Mouse (Mus musculus): ENCODE measurements around the gene Fam213a.
A peak's percentile ranks its signal among the peaks of the same experiment; 100 is the strongest.

Gene Fam213a

DNA sequence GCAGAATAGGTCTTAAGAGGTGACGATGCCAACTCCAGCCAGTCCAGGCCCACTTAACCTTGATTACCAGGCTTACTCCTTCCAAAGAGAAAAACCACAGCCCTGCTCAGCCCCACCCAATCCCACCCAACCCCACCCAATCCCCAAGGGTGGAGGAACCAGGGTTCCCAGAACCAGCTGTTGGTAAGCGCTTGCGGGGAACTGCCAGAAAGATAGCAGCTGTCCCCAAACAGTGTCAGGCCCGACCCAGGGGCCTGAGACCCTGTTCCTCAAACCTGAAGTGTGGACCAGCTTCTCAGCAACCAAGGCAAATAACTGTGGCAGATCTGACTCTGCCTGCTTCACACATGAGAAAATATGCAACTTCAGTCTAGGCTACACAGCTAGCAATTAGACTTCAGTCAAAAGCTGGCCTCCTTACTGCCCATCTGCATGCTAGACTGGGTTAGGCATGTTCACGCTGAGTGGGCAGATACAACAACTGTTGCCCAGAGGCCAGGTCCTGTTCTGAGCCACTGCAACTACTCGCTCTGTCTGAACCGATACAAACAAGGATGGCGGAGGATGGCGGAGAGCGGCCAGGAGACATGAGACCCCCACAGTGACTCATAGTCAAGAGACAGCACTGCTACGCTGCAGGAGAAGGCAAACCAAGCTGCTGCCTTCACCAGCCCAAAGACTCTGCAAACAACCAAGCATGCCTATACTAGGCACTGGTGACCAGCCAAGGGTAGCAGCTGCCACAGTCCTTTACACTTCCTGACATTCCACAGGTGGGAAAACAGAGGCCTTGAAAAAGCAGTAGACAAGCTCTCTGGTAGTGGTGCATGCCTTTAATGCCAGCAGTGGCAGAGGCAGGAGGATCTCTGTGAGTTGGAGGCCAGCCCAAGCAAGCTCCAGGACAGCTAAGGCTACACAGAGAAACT lies 51.0 kb downstream of the Fam213a start:
- DNase-seq: peak; percentile 28 to 37

GRCm38 (mm10) chr14:40960237-40960636 lies 53.4 kb downstream of the Fam213a start:
- no peak for DNase-seq

GRCm38 (mm10) chr14:40959586-40959985 lies 54.0 kb downstream of the Fam213a start:
- DNase-seq: no peak

DNA sequence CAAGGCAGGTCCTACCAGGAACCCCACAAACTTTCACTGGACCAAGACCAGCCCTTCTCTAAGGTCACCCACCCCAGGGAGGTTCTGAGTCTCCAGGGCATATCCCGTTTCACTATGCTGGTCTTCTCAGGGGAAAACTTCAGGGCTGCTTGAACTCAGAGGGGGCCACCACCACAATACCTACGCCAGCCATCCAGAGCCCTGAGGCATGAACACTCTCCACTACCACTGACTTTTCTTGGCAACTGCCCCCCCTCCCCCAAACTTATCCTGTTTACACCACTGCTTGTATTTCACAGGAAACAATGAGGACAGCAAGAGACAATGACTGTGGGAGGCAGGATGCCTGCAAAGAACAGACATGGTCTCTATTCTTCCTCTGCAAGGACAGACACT lies 54.6 kb downstream of the Fam213a start:
- DNase-seq: peak; percentile 47 to 54

GRCm38 (mm10) chr14:40958083-40958985 lies 55.3 kb downstream of the Fam213a start:
- peak; percentile 59 to 63 for DNase-seq

- no peak for DNase-seq
Measured at GRCm38 (mm10) chr14:40957607-40958006, 56.0 kb downstream of the Fam213a start.

- DNase-seq: peak; percentile 64 to 65
Measured at GRCm38 (mm10) chr14:40956252-40957146, 57.1 kb downstream of the Fam213a start.

DNA sequence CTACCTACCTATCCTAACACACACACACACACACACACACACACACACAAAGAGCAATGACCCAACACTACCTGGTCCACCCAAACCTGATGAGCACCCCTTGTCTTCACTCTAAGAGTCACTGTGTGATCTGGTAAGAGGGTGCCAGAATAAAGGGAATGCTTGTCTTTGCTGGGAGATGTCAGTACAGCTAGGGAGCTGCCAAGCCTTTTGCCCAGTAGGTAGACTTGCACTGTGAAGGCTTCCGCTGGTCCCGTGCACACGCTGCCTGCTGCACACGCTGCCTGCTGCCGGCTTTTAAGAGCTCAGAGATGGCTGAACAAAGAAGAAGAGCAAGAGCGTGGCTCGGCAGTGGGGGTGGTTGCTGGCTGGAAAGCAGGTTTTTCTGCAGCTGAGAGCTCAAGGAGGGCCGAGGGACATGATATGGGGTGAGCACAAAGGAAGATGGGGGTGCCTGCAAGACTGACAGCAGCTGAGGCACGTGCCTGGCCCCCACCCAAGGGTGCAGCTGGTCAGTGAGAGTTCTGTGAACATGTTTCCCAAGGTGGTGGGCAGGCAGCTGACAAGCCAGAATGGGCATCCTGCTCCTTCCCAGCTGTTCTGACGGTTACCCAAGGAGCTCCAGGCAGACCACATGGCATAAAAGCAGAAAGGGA lies 57.9 kb downstream of the Fam213a start:
- no peak for DNase-seq

DNA sequence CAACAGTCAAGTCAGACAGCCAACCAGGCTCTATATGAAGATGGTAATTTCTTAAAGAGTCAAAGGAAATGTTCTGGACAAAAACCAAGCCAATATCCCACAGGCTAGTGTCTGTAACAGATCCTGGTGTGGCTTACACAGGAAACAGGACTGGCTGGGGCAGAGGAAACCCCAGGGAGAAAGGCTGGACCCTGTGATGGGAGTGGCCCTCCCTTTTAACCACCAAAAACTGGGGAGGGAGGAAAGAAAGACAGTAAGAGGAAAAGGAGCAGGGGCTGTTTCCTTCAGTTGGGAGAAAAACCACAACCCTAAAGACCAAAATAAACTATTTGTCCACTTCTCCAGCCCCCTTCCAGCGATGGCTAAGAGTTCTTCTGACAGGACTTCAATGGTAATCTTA lies 58.4 kb downstream of the Fam213a start:
- DNase-seq: no peak

- DNase-seq: no peak
Measured at GRCm38 (mm10) chr14:40953381-40953780, 60.2 kb downstream of the Fam213a start.

- no peak for DNase-seq
Measured at GRCm38 (mm10) chr14:40952715-40953114, 60.9 kb downstream of the Fam213a start.

DNA sequence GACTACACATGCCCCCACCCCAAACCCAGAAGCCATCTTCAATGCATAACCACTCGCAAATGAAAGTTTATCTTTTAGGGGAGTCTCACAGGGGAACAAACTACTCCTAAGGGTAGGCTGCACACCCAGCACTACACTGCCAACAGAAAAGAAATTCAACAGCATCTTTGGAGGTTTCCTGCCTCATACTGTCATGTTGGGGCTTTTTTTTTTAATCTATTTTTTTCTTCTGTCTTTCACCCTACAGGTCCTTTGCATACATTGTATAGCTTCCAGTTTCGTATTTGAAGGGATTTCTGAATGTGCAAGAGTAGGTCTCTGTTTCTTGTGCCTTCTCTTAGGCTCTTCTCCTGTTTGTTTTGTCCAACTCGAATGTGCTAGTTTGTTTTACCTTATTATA lies 61.3 kb downstream of the Fam213a start:
- peak in 1 of 2 experiments; percentile 8 for DNase-seq

DNA sequence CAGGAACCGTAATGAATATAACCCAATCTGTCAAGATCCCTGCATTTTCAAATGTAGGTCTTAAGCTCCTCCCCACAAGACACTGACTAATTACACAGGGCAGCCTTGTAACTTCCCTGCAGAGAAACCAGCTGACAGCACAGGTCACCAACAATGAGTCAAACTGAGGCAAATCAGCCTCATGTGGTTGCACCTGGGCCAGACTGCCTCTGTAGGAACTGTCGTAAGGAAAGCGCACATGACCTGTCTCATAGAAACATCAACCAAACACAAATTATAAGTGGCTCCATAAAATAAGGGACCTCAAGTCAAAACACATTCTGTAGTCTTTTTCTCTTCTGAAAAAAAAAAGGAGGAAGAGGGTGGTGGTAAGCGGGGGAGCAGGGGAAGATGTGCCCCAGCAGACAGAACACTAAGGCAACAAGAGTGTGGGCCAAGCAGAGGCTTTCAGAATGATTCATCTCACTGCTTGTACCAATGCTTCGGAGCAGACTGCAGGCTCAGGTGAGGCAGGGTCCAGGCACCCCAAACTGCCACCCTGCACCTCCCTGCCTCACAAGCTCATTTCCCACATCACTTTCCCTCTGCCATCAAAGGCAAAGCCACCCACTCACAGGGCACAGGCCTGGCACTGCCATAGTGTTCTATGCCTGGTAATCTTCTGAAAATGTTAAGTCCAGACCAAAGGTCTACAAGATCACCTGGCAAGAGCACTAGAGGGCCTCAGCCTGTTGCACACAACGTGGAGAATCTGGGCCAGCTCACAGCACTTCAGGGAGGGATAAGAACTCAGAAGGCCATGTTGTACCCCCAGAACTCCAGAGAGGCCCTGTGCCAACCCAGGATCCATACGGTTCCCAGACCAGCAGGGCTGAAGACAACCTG lies 63.6 kb downstream of the Fam213a start:
- peak; percentile 54 to 60 for DNase-seq

DNA sequence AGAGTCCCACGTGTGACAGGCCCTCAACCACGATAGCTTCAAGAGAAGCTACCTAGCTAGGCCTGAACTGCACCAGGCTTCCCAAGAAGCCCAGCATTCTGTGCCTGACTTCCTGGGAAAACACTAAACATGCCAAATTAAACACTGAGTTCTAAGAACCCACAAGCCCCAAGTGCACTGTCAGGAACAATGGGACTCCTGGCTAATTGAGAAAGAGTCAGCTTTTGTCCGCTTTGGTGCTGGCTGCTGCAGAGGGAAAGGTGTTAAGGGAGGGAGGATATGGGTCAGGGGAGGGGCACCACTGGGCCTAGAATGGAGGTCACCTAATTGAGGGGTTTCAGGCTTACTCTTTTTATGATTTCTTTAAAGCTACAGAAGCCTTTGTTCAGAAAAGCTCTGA lies 64.5 kb downstream of the Fam213a start:
- DNase-seq: no peak

DNA sequence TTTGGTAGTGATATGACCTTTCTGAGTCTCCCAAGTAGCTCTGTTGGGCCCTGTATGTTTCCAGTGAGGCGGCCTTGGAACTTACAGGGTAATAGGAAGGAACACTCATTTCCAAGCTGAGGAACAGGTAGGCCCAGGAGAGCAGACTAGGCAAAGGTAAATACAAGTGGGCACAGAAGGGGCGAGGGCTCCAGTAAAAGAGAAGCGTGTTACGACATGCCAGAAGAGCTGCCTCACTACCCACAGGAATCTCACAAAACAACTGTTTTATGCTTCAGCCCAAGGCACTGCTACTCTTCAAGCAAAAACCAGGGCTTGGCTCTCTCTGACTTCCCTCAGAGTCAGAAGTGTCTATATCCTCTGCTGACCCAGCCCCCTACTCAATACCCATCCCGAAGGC lies 65.1 kb downstream of the Fam213a start:
- DNase-seq: no peak

- DNase-seq: peak; percentile 74
Measured at GRCm38 (mm10) chr14:40947431-40948394, 65.9 kb downstream of the Fam213a start.

DNA sequence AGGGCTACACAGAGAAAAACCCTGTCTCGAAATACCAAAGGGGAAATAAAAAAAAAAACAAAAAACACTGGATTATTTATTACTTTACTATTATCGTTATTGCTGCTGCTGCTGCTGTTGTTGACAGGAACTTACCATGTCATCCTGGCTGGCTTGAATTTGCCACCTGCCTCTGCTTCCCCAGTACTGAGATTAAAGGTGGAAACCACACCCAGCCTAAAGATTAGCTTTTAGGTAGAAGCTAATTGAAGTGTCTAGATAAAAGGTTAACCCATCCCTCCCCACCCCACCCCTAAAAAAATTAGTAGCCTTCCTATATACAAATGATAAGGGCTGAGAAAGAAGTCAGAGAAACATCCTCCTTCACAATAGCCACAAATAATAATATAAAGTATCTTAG lies 69.8 kb downstream of the Fam213a start:
- DNase-seq: no peak

Data from B cell, adult 2 months (primary cell).